Mouse (Mus musculus): ENCODE measurements around the gene Slc23a4.

DNA sequence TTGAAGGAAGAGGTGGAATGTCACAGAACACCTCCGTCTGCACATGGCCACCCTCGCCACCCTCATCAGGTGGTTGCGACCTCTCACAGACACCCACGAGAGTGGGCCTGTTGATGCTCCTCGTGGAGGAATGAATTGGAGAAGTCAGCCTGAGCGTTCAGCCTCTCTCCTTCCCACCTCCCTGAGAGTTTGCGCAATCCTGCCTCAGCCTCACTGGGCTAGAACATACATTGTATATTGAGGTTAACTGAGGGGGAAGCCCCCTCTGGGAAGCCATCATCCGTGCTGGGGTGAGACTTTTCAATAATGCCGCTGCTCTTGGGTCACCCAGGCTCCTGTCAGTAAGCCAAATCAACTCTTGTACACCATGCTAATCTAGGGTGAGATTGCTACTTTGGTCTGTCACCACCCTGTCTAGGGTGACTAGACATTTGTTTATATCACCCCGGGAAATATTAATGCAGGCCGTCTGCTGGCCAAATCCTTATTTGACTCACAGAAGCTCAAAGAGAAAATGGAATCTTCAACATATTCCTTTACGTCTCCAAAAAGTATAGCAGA is 1.0 kb downstream of the Slc23a4 start:
- TF ChIP-seq CTCF (IDR thresholded peaks at IDR 0.05) (no peak), EP300 (IDR thresholded peaks at IDR 0.05) (no peak)

All from lung, postnatal 0 days (tissue).